Mouse (Mus musculus): Measurements from ENCODE around the gene Brca2. TPM values are rescaled to one million over a fixed set of nuclear protein-coding genes. Genes with fewer than 3 reads are reported as not detected.
A peak's percentile ranks its signal among the peaks of the same experiment; 100 is the strongest.

The Brca2 gene
- total RNA-seq, 2 experiments from 2014 or later, result 4.3 to 5.3 TPM

DNA sequence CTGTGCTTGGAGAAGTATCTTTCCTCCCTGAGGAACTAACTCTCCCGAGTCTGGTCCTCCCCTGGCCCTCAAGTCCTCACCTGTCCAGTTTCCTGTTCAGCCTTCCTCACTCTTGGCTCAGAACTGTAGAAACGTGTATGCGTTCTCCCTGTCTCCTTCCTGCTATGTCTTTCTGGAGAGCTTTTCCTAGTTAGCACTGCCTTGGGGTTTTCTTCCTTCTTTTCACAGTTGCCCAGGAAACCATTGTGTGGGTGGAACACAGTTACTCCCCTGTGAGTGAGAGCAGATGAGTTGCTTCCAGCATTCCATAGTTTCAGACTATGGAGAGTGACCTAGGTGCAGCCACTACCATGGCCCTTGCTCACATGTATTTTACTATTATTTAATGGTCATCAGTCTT, 43.8 kb downstream of the Brca2 start:
- DNase-seq, result no peak

DNA sequence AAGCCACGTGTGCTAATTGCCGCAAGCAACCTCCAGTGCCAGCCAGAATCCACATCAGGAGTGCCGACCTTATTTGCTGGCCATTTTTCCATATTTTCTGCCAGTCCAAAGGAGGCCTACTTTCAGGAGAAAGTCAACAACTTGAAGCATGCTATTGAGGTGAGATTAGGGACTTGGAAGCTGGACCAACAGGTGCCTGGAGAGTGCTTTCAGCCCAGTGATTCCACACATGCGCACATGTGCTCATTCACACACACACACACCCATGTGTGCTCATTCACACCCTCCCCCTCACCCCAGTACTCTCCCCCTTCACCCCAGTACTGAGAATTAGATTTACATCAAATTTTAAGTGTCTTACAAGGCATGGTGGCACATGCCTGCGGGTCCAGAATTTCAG, 44.5 kb downstream of the Brca2 start:
- DNase-seq, result no peak

DNA sequence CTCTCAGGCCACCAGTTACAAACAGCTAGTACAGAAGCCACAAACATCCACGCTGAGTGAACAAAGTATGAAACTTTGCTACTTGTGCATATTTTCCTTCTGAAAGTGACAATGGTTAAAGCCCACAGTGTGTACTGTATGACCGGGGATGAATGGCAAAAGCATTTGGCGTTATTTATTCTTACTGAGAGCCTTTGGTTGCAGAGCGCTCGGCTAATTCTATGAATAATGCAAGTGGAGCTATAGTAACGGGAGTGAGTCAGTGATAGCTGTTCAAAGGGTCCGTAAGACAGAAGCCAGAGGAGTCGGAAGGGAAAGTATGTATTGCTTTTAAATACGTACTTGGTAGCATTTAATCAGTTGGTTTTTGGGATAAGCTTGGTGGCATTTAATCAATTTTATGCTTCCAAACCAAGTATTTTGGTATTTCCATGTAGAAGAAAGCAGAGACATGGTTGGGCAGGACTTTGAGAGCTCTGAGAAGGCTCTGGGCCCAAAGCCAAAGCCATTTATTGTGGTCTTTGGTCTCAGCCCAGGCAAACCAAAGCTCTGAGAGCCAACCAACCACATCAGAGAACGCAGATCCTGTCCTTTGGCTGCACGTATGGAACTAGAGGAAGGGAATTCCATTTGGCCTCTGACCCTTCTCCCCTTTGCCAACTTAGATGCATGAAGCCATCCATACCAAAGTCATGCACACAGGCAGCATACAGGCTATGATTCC, 48.2 kb downstream of the Brca2 start:
- DNase-seq, result no peak

DNA sequence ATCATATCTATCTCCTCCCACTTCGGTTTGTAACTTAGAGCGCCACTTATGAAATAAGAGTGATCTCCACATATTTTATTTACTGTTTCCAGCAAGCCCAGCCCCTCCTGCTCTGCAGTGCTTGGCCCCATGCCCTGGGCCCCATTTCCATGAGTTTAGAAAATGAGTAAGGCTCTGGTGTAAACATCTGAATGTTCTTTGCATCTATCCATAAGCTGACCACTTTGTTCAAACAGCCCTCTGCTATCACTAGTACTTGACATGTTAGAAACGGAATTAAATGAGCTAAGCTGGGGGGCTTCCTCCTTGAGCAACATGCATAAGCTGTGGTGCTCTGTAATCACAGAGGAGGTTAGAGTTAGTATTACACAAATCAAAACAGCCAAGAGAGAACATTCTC, 52.0 kb downstream of the Brca2 start:
- no peak for DNase-seq

DNA sequence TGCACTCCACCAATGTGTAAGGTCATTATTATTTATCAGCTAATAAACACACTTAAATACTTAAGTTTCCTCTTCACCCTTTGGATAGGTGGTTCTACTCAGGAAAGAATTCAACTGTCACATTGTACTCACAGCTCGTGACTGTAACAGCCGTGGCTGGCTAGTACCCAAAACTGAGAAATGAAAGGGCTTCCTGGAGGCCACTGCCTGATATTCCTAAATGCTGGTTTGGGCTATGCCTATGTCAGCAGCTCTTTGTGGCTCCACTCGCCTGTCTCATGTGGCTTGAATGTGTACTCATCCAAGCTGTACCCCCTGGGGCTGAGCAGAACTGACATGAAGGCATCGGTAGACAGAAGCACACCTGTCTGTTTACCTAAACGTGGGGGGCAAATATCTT, 52.5 kb downstream of the Brca2 start:
- no peak for DNase-seq

DNA sequence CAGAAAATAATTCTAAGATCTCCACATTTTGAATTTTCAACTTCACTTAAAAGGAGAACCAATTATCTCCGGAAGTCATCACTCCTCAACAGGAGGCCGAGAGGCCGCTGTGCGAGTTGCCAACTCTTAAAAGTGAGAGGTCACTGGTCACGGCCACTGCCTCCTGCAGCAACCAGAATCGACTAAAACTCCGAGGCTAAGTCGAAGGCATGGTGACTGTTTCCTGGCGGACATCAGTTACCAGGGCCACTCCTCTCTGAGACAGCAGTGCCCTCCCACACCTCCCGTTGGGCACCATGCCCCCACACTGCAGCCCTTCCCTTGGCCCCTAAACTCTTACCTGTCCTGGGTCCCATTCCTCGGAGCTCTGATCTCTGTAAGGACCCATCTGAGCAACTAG, 54.4 kb downstream of the Brca2 start:
- no peak for DNase-seq

DNA sequence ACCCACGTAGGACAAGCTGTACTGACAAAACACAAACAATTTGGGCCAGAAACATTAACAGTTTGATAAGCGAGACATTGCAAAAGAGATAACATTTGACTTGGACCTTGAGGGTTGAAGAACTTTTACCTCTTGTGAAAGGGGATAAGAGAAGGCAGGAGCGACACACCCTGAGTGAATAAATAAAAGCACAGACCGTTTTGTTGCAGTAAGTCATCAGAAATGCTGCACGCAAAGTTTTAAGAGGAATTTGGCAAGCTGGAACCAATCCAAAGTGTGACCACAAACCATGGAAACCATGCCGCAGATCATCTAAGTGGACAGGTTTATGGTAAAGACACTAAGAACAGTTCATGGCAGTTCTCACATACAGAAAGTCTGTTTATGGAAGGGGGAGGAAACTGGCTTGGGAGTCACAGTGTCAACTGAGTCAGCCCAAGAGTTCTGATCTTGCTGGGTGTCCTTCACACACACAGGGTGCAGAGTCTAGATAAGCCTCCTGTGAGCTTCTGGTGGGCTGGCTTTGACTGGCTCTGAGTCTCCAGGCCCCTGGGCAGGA, 56.3 kb downstream of the Brca2 start:
- DNase-seq, result no peak

DNA sequence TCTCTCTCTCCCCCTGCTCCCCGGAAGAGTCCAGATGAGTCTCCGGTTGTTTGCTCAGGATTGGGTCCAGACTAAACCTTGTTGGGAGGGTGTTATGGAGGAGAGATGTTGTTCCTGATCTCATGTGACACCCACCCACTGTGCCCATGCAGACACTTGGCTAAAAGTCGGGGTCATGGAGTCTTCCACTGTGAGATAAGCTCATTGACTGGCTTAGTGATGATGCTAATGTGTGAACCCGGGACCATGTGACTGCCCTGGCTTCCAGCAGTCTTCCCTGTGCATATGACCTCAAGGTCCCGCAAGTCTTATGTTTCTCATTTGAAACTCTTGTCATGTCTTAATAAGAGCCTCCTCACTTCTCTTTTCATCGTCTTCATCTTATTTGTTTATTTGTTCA, 58.8 kb downstream of the Brca2 start:
- DNase-seq, result no peak

DNA sequence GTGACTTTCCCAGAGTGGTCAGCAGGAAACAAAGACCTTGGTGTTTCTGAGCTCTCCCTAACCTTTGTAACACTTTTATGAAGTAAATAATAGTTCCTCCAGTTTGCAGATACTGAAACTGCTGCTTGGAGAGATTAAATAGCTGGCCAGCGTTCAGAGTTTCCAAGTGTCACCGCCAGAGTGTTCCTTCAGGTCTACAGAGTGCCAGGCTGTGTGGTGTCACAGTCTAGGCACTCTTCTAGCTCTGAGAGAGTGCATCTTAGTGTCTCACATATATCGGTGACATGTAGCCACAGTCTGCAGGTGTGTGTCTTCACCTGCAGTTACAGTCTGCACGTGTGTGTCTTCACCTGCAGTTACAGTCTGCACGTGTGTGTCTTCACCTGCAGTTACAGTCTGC, 60.8 kb downstream of the Brca2 start:
- no peak for DNase-seq

DNA sequence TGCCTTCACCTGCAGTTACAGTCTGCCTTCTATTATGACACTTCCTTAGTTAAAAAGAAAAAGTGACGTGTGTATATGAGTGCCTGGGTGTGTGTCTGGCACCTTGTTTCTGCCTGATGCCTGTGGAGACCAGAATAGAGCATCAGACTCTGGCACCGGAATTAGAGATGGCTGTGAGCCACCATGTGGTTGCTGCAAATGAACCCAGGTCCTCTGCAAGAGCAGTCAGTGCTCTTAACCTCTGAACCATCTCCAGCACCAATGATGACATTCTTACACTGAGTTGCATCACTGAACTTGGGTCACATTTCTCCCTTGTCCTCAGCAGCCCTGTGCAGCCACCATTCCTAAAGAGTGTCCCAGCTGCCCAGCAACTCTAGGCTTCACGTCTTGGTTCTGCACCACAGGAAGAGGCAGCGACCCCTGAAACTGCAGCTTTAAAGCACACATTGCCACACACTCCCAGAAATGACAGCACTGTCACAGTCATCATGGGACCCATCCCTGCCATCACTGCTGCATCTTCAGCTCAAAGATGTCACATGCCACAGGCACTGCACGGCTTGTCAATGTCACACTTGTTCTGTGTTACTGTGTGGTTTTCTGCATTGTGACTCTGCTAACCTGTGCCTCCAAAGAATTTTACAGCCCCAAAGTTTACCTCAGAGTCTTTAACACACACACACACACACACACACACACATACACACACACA, 61.3 kb downstream of the Brca2 start:
- no peak for DNase-seq

DNA sequence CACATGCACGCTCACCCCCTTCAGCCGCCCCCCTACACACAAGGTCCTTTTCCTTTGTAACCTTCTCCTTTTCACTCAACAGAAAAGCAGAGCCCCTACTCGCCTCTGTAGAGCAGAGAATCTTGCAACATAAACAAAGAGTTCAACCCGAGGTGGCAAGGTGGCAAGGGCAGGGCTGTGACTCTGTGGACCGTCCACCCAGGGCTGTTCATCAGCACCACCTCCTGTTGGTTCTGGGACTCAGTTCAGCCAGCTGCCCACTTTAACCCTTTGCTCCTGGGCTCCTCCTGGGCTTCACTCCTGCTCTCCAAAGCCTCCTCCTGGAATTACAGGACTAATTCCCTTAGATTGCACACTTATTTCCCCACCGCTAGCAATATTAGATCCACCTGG, 61.9 kb downstream of the Brca2 start:
- no peak for DNase-seq

DNA sequence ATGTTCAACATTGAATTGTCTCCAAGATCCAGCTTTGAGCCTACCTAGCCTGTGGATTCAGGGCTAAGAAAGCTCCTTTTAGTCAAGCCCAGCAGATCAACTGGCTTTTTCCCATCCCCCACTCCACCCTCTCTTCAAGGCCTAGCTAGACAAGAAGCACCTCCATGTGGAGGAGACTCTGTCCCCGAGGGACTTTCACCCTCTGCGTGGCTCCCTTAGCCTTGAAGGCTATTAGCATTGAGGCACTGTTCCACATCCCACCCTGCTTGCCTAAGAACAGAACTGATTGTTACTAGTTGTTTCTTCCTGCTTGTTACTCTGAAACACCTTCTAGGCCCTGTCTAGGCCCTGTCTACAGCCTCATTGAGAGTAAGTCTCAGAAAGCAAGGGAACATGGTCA, 67.5 kb downstream of the Brca2 start:
- no peak for DNase-seq

DNA sequence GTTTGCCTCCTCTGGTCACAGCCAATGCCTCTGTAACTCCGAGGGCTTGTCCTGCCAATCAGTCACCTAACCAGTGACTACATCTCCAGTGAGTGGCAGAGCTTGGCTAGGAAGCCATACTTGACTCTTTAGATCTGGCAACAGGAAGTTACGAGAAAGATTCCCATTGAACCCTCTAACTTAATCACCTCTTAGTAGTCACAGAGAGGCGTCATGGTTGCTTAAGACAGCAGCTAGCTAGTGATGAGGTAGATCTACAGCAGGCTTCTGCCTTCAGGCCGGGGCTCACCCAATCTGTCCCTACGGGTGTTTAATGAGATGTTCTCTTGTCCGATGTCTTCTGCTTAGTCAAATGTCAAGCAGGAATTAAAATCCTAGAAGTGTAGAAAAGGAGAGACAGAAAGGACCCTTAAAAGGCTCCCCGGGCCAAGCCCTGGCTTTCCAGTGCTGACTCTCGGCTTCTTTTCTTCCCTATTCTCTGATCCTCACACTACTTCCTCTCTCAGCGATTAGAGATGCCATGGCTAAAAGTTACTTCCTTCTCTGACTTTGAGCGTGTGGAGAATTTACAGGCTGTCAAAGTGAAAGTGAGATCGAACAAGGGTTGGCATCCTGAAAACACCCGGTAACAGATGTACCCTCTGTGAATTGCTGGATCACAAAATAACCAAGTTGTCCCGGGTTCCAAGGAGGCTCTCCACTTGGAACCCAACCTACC, 69.9 kb downstream of the Brca2 start:
- no peak for DNase-seq

DNA sequence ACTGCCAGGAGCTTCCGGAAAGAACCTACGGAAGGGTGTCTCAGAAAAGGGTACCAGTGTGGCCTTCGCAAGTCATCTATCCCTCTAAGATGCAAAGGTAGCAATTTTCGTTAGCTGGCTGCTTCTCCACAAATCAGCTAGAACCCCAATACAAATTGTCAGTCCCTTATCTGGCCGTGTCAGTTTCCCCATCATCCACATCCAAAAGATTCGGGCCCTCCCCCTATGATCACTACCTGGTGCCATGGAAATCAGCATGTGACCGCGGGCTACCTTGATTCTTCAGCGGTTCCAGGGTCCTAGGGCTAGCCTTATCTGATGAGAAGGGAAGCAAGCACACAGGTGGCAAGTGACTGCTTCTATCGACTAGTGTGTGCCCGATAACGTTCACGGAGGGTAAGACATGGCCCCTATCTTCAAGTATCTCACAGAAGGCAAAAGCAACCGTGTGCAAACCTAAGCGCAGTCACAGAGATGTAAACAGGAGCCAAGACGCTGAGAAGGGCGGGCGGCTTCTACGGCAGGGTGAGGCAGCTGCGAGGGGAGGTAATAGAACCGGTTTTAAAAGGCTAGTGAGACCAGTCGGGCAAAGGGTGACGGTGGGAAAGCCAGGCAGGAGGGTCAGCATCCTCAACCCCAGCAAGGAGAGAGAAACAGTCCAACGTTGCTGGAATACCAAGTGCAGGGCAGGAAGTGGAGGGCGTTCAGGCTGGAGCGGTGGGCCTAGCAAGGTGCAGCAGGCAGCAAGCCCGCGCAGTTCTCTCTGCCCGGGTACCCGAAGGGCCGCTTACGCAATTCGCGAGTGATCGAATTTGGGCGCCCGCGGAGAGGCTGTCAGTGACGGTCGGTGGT, 70.7 kb downstream of the Brca2 start:
- DNase-seq, result peak; percentile 46 to 52

DNA sequence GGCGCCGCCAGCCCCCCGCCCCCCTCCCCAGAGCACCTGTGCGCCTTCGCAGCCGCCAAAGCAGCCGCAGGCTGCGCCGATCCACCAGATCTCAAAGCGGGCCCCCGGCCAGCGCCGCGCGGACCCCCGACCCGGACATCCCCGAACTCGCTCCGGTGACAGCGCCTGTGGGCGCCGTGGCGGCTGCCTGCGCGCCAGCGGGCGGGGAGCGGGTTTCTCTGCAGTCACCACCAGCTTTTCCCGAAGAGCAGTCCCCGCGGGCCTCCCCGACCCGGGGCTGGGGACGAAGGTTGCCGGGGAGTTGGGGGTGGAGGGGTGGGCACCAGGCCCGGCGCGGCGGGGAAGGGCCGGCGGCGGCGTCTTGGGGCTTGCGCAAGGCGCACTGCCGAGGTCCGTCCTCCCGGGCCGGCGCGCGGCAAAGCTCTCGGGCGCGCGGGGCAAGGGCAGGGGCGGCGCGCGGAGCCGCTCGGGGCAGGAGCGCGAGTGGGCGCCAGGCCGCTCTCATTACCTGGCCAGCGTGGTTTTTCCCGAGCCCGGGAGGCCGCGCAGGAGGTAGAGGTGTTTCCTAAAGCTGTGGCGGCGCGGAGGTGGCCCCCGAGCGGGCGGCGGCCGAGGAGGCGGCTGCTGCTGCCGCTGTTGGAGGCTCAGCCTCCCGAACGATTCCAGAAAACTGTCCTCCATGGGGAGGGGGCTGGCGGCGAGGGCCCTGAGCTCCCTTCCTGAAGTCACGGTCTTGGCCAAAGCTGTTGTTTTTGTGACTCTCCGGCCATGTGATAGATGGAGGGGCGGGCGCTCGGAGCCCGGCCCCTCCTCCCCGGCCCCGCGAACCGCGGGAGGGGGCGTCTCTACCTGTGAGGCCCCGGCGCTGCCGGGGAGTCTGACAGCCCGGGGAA, 71.6 kb downstream of the Brca2 start:
- DNase-seq, result peak; percentile 72 to 74

DNA sequence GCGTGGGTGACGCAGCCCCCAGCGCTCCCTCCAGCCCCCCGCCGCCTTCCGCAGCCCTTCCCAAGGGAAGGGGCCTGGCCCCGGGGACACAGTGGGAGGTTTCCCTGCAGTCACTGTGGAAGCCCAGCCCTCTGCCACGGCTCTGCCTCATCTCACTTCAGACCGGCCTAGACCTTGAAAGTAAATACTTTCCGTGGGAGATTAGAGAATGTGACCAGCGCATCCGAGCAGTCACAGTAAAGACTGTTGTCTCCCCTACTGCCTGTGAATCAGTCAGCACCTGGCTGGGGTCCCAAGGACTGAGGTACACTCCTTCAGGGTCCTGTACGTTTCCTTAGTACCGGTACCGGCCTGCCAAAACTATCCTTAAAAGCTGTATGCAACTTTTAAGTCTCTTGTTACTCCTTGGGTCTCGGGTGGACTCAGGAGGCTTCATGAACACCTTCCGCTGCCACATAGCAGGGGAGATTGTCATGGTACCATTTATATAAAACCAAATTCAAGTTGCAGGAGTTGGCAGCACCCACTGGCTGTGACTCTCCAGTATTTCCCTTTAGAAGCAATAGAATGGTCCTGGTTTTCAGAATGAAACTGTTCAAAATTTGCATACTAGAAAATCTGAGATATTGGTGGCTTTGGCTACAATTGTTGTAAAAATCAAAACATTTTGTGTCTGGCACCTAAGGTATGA, 72.4 kb downstream of the Brca2 start:
- DNase-seq, result no peak

DNA sequence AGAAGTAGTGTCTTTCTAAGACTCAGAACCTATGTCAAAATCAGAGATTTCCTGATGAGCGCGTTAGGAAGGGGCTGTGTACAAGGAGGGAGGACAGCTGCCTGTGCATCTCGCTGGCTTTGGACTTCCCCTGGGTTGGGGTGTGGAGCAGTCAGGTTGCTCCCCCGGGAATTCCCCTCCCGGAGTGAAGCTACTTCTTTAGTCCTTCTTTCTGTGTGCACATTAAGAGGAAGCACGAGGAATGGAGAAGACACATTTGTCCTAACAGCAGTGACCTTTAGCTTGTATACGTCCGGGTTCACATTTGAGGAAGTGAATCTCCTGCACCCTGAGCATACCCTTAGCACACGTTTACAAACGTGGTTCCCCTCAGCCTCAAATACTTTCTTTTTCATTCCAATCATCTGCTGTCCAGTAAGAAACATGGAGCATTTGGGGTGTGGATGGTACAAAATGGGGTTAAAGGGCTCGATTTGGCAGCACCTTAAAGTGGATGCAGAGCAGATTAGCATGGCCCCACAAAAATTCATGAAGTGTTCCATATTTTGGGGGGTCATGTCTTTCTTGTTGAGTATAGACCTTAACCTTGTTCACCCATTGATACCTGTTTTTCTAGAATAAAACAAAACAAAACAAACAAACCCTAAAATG, 73.1 kb downstream of the Brca2 start:
- no peak for DNase-seq

DNA sequence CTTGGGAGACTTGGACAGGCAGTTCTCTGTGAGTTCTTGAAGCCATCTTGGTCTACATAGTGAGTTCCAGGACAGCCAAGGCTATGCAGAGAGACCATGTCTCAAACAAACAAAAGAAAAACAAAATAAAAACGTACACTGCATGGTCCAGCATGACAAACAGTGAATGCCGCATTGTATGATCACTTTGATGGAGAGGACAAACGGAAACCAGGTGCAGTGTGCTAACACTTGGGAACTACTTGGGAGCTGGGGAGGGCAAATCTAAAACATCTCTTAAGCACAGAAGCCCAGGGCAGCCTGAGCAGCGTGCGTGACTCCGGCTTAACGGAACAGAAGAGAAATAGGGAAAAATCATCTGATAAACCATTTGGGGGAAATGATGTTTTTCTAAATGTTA, 74.7 kb downstream of the Brca2 start, which contains the start of gene N4bp2l1:
Gene N4bp2l1 (minus strand): TSS at position 101 of the 400 bp plus-strand sequence.
- DNase-seq, result no peak

DNA sequence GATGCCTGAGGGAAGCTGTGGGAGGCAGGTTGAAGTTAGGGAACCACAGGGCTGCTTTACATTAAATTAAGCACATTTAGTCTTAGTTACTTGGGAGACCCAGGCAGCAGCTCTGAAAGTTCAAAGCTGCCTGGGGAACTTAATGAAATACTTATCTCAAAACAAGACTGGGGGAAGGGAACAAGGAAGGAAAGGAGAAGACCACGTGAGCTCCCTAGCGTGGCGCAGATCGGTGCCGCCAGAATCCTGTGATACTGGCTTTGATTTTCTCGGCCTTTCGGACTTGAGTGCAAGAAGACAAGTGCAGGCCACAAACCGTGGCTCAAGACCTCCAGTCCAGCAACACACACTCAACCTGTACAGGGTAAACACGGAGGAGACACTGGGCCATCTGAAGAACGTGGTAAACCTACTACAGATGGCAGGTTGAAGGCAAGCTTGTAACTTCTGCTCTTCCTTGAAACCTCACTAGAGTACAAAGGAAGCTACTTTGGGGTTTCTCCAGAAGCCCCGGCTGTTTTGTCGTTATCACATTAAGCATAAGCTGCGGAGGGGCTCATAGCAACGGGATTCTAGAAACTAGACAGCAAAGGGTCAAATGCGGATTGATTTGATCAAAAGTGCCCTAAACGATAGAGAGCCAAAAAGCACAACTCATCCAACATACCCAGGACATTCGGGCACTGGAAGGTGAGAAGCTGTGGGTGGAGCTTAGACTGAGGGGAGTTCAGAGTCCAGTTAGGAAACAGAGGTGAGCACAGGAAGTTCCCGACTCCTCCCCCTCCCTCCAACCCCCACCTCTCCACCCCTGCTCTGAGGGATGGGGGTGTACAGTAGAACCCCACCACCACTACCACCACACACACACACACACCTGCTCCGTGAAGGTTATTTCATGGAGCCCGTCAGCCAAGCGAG, 76.0 kb downstream of the Brca2 start:
- DNase-seq, result no peak
